Mouse (Mus musculus) activated CD4-positive, CD25-positive, alpha-beta regulatory T cell, adult 4 months (primary cell): Measurements from ENCODE around the gene Ahdc1. TPM values are rescaled to one million over a fixed set of nuclear protein-coding genes. Genes with fewer than 3 reads are reported as not detected.

Experiments
- polyA plus RNA-seq, 2 experiments: library from polyadenylated mRNA; unstranded; fragments of 100-300 nt; shearing (Covaris generic); gene quantifications; one replicate each; pipeline ENCODE4 v1.2.1; 2017

Gene Ahdc1
- polyA plus RNA-seq, 2 experiments from 2014 or later, result 2.1 TPM

Other genes starting within 250 kb of the Ahdc1 start
- 10 to 100 TPM; 54.6 to 80.3 TPM for gene Rpa2, start 242.9 kb upstream of the Ahdc1 start, polyA plus RNA-seq
- gene Themis2, start 214.9 kb upstream of the Ahdc1 start, polyA plus RNA-seq, result 1 to 10 TPM in 1 of 2 experiments, under 1 TPM in 1; 0.91 to 1.0 TPM
- 10 to 100 TPM; 25.3 to 26.3 TPM for gene Ppp1r8, start 168.1 kb upstream of the Ahdc1 start, polyA plus RNA-seq
- gene Stx12, start 126.8 kb upstream of the Ahdc1 start, polyA plus RNA-seq, result 10 to 100 TPM; 33.0 to 36.2 TPM
- 10 to 100 TPM; 17.3 to 19.3 TPM for gene Fam76a, start 88.7 kb upstream of the Ahdc1 start, polyA plus RNA-seq
- gene Fgr, start 37.2 kb upstream of the Ahdc1 start, polyA plus RNA-seq, result 1 to 10 TPM; 4.2 TPM
- gene Wasf2, start 119.2 kb downstream of the Ahdc1 start, polyA plus RNA-seq, result 100 to 1,000 TPM in 1 of 2 experiments, 10 to 100 TPM in 1; 83.0 to 104 TPM
- gene Cd164l2, start 200.9 kb downstream of the Ahdc1 start, polyA plus RNA-seq, result not detected
- gene Gpr3, start 201.3 kb downstream of the Ahdc1 start, polyA plus RNA-seq, result not detected
- gene Map3k6, start 229.6 kb downstream of the Ahdc1 start, polyA plus RNA-seq, result under 1 TPM in 1 of 2 experiments, not detected in 1; 0.42 TPM